Mouse (Mus musculus): ENCODE data around the gene Lpar3.

DNA sequence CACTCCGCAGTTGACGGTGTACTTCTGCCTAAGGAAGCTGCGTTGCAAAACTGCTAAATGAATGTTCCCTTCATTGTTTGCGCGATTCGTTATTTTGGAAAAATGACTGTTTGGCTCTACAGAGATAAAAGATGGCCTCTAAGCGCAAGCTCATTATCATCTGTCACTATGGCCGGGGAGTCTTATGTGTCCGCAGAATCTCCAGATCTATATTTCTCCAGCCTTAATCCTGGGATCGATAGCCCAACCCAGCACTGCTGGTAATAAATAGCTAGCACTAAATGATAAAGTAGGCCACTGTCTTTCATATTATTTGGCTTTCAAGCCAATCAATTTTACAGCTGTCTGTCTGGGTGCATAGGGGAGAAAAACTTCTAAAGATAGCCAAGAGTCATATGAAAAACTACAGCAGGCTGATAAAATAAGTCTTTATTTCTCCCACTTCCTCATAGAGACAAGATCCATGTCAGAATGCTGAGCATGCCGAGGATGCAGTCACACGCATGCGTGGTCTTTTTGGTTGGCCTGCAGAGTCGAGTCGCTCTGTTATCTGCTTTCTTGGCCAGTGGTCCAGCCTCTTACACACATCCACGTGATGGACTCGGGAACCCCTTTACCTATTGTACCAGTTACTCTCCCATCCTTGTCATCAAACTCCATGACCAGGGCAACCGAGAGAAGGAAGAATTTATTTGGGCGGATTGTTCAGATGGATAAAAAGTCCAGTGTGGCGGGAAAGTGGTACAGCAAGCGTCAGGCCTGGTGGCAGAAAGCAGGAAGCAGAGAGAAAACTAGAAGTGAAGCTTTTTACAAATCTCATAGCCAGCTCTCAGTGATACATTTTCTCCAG lies 84.0 kb downstream of the Lpar3 start:
- no peak for TF ChIP-seq CTCF (IDR thresholded peaks at IDR 0.05; ENCODE audit: control insufficient read depth, insufficient read depth, low read length)
- no peak for TF ChIP-seq POLR2A (IDR thresholded peaks at IDR 0.05; ENCODE audit: borderline replicate concordance, control insufficient read depth, low read depth, low read length)
